Mouse (Mus musculus): ENCODE measurements around the gene Sin3b.

Sin3b gene

DNA sequence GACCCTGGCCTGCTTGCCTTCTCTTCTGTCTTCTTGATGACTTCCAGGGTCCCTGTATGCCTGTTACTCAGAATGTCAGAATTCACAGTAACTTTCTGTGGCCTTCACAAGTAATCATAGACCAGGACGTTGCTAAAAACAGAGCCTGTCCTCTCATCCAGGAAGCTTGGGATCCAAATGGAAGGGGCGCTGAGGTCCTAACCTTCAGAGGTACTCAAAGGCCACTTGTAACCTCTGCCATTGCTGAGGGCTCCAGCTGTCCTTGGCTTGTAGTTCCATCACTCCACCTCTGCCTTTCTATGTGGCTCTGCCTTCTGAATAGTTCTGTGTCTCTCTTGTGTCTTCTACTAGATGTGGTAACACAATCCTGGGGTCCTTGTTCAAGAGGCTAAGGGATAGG lies 30.7 kb downstream of the Sin3b start:
- DNase-seq (ENCODE audit: low read depth): no peak

DNA sequence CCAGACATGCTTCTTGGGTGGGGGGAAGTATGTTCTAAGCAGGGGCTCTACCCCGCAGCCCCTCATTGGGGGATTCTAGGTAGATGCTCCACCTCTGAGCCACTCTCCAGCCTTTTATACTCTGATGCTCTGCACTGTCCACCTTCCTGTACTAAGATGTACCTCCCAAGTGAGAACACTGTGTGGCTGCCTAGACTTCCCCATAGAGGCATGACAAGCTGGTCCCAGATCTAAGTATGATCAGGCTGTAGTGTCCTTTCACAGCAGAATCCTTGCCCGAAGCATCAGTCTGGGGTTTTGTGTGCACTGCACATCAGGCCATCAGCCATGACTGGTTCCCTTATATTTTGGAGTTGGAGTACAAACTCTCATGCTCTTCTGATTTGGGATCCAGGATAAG lies 32.9 kb downstream of the Sin3b start:
- no peak for DNase-seq (ENCODE audit: low read depth)

DNA sequence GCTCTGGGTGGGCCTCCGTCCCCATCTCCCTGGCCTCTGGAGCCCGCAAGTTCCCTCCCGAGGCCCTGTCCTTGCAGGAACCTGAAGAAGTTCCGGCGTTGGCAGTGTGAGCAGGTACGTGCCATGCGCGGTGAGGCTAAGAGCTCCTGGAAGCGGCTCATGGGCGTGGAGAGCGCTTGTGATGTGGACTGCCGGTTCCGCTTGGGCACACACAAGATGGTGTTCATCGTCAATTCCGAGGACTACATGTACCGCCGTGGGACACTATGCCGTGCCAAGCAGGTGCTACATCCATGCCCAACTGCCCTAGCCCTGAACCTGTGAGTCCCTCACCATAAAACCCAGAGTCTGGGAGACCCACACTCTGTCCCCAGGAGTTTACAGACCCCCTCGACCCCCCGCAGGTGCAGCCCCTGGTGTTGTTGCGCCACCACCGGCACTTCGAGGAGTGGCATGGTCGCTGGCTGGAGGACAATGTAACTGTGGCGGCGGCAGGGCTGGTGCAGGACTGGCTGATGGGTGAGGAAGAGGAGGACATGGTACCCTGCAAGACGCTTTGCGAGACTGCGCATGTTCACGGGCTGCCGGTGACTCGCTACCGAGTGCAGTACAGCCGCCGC lies 33.8 kb downstream of the Sin3b start:
- DNase-seq (ENCODE audit: low read depth): no peak

DNA sequence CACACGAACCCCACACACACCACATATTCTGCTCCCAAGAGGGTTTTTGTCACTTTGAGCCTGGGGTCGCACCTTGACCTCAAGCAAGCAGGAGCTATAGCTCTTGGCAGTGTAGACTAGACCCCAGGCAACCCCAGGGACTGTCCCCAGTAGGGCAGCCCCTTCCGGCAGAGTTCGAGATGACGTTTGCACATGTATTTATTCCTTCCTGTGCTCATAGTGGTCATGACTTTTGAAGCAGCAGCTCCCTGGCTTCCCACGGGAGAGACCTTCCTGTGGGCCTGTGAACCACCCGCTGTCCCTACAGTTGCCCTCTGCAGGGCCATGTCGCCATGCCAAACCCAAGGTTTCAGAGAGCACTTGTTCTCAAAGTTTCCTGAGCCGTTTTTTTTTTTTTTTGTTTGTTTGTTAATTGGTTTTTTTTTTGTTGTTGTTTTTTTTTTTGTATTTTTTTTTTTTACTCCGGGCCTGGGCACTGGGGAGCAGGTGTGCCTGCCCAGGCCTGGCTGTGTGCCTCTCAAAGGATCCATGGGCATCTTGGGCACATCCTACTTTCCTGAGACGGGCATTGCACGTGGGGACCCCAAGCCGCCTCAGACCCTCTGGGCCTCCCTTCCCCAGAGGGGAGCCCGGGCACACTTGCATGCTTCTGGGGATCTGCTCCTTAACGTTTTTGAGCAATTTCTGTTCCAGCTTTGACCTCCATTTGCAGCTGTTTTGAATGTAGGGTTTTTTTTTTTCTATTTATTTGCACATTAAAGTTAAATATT lies 34.5 kb downstream of the Sin3b start:
- no peak for DNase-seq (ENCODE audit: low read depth)

DNA sequence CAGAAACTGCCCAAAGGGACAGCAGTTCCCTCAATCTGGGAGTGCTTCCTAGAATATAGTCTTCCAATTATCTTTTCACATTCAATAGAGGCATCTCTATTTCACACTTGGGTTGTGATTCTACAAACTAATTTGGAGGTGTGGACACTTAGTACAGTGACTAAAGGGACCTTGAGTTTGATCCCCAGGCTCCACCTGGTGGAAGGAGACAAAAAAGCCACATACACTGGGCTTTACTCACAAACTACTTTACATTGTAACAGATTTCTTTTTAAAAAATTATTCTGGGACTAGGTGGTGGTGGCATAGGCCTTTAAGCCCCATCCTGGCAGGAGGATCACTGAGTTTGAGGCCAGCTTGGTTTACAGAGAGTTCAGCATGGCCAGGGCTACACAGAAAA lies 35.2 kb downstream of the Sin3b start:
- DNase-seq (ENCODE audit: low read depth): peak; percentile 23

DNA sequence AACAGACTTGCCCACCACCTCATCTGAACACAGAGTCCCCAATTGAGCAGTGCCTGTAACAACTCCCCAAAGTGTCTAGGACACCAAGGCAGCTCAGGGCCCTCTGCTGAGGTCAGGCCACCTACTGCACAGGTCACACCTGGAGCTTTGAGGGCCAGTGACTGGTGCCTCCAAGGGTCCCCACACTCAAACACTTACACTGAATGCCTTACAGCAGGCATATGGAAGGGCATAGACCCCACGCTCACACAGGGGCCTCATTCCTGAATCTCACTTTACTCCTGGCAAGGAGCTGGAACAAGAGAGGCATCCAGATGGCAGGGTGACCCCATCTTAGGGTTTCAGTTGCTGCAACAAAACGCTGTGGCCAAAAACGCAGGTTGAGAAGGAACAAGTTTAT lies 37.1 kb downstream of the Sin3b start:
- DNase-seq (ENCODE audit: low read depth): no peak

DNA sequence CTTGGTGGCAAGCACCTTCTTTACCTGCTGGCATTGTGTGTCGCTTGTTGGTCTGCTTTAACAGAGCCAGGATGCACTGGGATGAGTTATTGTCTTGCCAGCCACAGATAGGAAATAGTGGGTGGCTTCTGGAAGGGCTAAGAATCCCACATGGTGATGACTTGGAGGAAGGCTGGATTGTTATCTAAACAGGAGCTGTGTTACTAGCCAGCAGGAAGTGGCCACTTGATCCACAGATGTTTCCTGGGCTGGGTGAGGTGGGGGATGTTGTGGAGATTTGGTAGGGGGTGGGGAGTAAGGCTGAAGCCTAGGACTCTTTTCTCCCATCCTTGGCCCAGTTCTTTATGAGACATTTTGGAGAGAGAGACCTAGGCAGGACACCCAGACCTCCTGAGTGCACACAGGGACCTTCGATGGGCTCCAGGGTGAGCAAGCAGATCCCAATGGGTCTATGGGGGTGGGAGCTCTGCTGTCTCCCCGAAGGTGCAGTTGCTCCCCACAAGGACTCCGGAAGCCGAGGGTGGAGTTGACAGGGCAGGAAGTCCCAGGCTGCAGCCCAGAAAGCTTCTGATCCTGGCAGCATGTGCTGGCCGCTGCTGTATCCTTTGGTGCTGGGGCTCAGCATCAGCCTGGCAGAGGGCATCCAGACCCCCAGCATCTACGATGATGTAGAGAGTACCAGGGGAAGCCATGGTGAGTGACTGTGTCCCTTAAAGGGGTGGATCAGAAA lies 38.4 kb downstream of the Sin3b start, which contains the start of gene F2rl3:
Gene F2rl3, plus strand, starts transcription at position 559 of the 730 bp plus-strand sequence.
- no peak for DNase-seq (ENCODE audit: low read depth)

DNA sequence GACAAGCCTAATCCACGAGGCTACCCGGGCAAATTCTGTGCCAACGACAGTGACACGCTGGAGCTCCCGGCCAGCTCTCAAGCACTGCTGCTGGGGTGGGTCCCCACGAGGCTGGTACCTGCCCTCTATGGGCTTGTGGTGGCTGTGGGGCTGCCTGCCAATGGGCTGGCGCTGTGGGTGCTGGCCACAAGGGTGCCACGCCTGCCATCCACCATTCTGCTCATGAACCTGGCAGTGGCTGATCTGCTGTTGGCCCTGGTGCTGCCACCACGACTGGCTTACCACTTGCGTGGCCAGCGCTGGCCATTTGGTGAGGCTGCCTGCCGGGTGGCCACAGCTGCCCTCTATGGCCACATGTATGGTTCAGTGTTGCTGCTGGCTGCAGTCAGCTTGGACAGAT lies 39.2 kb downstream of the Sin3b start:
- DNase-seq (ENCODE audit: low read depth): no peak

DNA sequence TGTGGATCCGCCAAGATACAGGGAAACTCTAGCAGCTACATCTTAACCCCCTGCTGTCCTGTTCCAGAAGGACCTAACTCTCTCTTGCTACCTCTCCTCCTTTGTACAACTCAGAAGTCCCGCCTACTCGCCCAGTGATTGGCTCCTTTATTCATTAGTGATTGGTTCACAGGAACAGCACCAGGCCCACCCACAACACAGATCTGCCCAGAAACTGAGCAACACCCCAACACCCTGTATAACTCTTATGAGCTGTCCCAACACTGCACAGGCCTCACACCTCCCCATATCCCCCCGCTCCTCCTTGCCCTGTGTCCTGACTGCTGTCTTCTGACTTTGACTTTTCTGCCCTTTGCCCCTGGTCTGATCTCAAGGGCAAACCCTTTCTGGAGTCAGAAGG lies 42.6 kb downstream of the Sin3b start:
- peak; percentile 8 for DNase-seq (ENCODE audit: low read depth)

DNA sequence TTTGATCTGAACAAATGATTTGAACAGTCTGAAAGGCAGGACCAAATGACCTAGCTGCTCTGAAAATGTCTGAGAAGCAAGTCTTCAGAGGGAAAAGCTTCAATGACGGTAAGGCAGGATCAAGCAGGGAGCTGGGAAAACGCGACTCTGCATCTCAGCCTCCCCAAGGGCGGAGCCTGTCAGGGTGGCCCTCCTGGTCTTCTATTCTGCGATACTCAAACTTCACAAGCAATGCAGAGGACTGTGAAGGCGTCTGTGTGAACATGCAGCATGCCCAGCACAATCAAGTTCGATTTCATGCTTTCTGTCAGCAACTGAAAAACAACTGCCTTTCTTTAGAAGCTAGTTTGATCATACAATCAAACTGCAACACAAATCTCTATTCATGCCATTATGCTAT lies 43.7 kb downstream of the Sin3b start:
- no peak for DNase-seq (ENCODE audit: low read depth)

DNA sequence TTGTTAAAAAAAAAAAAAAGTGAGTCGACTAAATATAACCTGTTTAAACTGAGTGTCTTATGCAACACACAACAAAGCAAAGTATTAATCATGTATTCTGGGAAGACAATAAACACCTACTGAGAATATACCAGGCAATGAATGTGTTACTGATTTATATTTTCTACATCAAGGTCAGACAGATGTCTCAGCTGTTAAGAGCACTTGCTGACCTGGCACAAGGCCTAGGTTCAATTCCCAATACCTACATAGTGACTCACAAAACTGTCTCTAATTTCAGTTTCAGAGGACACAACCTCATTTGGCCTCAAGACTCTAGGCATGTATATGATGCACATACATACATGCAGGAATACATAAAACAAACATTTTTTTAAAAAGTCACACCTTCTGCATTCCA lies 54.7 kb downstream of the Sin3b start:
- DNase-seq (ENCODE audit: low read depth): peak; percentile 14

DNA sequence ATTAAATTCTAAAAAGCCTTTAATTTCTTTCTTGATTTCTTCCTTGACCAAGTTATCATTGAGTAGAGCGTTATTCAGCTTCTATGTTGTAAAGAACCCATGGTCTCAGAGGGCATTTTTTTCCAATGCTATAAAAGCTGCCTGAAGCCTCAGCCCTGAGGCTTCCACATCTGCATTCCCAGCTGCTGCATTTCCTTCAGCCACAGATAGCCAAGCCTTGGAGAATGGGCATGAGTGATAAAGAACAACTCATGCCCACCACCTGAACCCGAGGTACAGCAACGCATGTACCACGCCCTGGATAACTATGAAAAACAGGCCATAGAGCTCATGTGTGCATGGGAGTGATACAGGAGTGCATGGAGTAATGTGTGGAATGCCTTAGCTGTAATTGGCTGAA lies 57.6 kb downstream of the Sin3b start:
- DNase-seq (ENCODE audit: low read depth): no peak

DNA sequence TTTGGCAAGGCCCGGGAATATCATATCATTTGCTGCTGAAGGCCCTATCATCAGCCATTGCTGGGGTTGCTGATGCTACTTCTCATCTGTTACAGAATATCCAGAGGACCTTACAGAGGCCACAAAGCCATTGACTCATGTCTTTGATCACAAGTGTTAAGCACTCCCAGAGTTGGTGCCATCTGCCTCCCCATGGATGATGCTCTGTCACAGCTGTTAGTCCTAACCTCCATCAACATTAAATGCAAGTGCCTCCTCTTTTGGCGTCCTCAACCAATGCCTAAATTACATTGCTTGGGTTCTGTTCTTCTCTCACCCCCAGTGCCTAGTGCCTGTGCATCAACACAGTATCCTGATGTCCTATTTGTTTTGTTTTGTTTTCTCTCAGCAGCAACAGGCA lies 78.5 kb downstream of the Sin3b start:
- DNase-seq (ENCODE audit: low read depth): no peak

Data from NIH3T3 (cell line).